ENCODE assay signal across 12 mouse cellular contexts in genomic region chr7:141381068-141381835, GRCm38 (mm10). TPM values are rescaled to one million over a fixed set of nuclear protein-coding genes. Genes with fewer than 3 reads are reported as not detected.
A peak's percentile ranks its signal among the peaks of the same experiment; 100 is the strongest.
DNase-seq lines count a peak whose midpoint lies in the region; ATAC-seq lines count a peak whose summit lies in the region.
"Had no signal": no experiment of that assay in that cellular context is flagged by ENCODE, and none has a peak within 500 bp of the region (broad histone marks: within the 10 kb centered on the region; RNA-seq: fewer than 3 reads in every experiment).

No protein-coding gene starts in this region.

- ATAC-seq in granulocyte monocyte progenitor cell, adult 5-6 weeks (replicated peaks; ENCODE audit: poor library complexity, severe bottlenecking) = peak; percentile 29

- intact Hi-C loops in gastrocnemius, postnatal 14 days (cut with DNase I; ENCODE audit: low total_unique reads) = no loop called here
- intact Hi-C loops in left cerebral cortex, postnatal 14 days (cut with DNase I) = no loop called here

- DNase-seq in adrenal gland, postnatal 10 days = peak; percentile 56
- no peak for DNase-seq in adrenal gland, postnatal 36 days
- DNase-seq in right cerebral cortex, adult 18-20 months = peak; percentile 24
- no peak for DNase-seq in right cerebral cortex, postnatal 25 days
- DNase-seq in gastrocnemius, postnatal 14 days = no peak
- no peak for DNase-seq in left cerebral cortex, postnatal 14 days (ENCODE audit: low spot score in 2 of 2)
- no peak for DNase-seq in lung, postnatal 10 days
- DNase-seq: adrenal gland, postnatal 25 days; cerebellum, adult 11 months; kidney, postnatal 10 days; thymus, adult 2 months had no signal

RNA-seq across cellular contexts. Expression of gene Taldo1, which starts 10.7 kb away (rescaled TPM):
- 100 to 1,000 TPM; 466 to 479 TPM for total RNA-seq in adrenal gland, postnatal 10 days (2021)
- total RNA-seq in adrenal gland, postnatal 36 days (2021) = 100 to 1,000 TPM; 707 to 724 TPM
- 289 and 344 TPM in 2 replicates for total RNA-seq in granulocyte monocyte progenitor cell, adult 5-6 weeks (2014; fragmentation: Nextera tagmentation)
- total RNA-seq in granulocyte monocyte progenitor cell, adult 5-6 weeks (2017) = 559 and 668 TPM in 2 replicates
- 100 to 1,000 TPM; 101 to 109 TPM for total RNA-seq in gastrocnemius, postnatal 14 days (2021)
- total RNA-seq in left cerebral cortex, postnatal 14 days (2021) = 100 to 1,000 TPM; 102 to 119 TPM

RNA-seq across cellular contexts. Expression of gene Gatd1, which starts 32.7 kb away (rescaled TPM):
- total RNA-seq in adrenal gland, postnatal 10 days (2021) = 10 to 100 TPM; 26.2 to 39.2 TPM
- total RNA-seq in adrenal gland, postnatal 36 days (2021) = 10 to 100 TPM; 24.9 to 46.7 TPM
- total RNA-seq in granulocyte monocyte progenitor cell, adult 5-6 weeks (2014; fragmentation: Nextera tagmentation) = 19.7 and 41.9 TPM in 2 replicates
- total RNA-seq in granulocyte monocyte progenitor cell, adult 5-6 weeks (2017) = 10.8 and 15.6 TPM in 2 replicates
- 1 to 10 TPM; 6.2 to 9.6 TPM for total RNA-seq in gastrocnemius, postnatal 14 days (2021)
- 10 to 100 TPM; 36.0 to 42.6 TPM for total RNA-seq in left cerebral cortex, postnatal 14 days (2021)

RNA-seq across cellular contexts. Expression of gene Eps8l2, which starts 42.6 kb away (rescaled TPM):
- total RNA-seq in adrenal gland, postnatal 10 days (2021) = 1 to 10 TPM; 4.6 to 7.1 TPM
- 1 to 10 TPM; 1.8 to 3.2 TPM for total RNA-seq in adrenal gland, postnatal 36 days (2021)
- 0.11 TPM in 1 of 2 replicates, not detected in the other for total RNA-seq in granulocyte monocyte progenitor cell, adult 5-6 weeks (2014; fragmentation: Nextera tagmentation)
- not detected in 2 replicates for total RNA-seq in granulocyte monocyte progenitor cell, adult 5-6 weeks (2017)
- 1 to 10 TPM; 1.8 to 3.3 TPM for total RNA-seq in gastrocnemius, postnatal 14 days (2021)
- total RNA-seq in left cerebral cortex, postnatal 14 days (2021) = 1 to 10 TPM; 1.3 to 1.8 TPM

RNA-seq across cellular contexts. Expression of gene Cend1, which starts 48.0 kb away (rescaled TPM):
- 1 to 10 TPM; 2.5 to 6.4 TPM for total RNA-seq in adrenal gland, postnatal 10 days (2021)
- 1 to 10 TPM in 1 of 2 experiments, under 1 TPM in 1; 0.70 to 1.3 TPM for total RNA-seq in adrenal gland, postnatal 36 days (2021)
- total RNA-seq in granulocyte monocyte progenitor cell, adult 5-6 weeks (2014; fragmentation: Nextera tagmentation) = not detected in 2 replicates
- total RNA-seq in granulocyte monocyte progenitor cell, adult 5-6 weeks (2017) = not detected in 2 replicates
- total RNA-seq in gastrocnemius, postnatal 14 days (2021) = under 1 TPM; 0.47 to 0.82 TPM
- 100 to 1,000 TPM; 338 to 362 TPM for total RNA-seq in left cerebral cortex, postnatal 14 days (2021)

RNA-seq across cellular contexts. Expression of gene Tmem80, which starts 53.7 kb away (rescaled TPM):
- 10 to 100 TPM; 22.1 to 31.6 TPM for total RNA-seq in adrenal gland, postnatal 10 days (2021)
- total RNA-seq in adrenal gland, postnatal 36 days (2021) = 10 to 100 TPM; 23.9 to 27.1 TPM
- total RNA-seq in granulocyte monocyte progenitor cell, adult 5-6 weeks (2014; fragmentation: Nextera tagmentation) = 6.0 and 13.2 TPM in 2 replicates
- total RNA-seq in granulocyte monocyte progenitor cell, adult 5-6 weeks (2017) = 4.5 and 8.7 TPM in 2 replicates
- 10 to 100 TPM in 1 of 2 experiments, 1 to 10 TPM in 1; 9.1 to 11.1 TPM for total RNA-seq in gastrocnemius, postnatal 14 days (2021)
- 10 to 100 TPM; 23.6 to 30.6 TPM for total RNA-seq in left cerebral cortex, postnatal 14 days (2021)

Comparison
In these comparisons a context has a peak if more than half of its experiments do, and no peak if none do; other contexts are left out.
1. DNase-seq: peak in adrenal gland, postnatal 10 days (single experiment) and right cerebral cortex, adult 18-20 months (single experiment); none in adrenal gland, postnatal 36 days (0 of 2), right cerebral cortex, postnatal 25 days (single experiment), gastrocnemius, postnatal 14 days (single experiment), left cerebral cortex, postnatal 14 days (0 of 2) and lung, postnatal 10 days (single experiment).